Mouse (Mus musculus) olfactory bulb, adult 2 months (tissue): ENCODE measurements around the gene Lypd6b.

Experiments used
- CTCF ChIP-seq: fragments of 200-500 bp; IDR thresholded peaks from 2 replicates; pipeline ENCODE4 v1.5.1; 2012; ENCODE audit warnings: low read depth, mild to moderate bottlenecking, low read length, moderate library complexity; ENCODE audit not compliant: insufficient read depth
- POLR2A ChIP-seq: fragments of 200-500 bp; IDR thresholded peaks from 2 replicates; pipeline ENCODE4 v1.6.1; 2012; ENCODE audit warnings: mild to moderate bottlenecking, low read depth, low read length, moderate library complexity; ENCODE audit not compliant: insufficient read depth

DNA sequence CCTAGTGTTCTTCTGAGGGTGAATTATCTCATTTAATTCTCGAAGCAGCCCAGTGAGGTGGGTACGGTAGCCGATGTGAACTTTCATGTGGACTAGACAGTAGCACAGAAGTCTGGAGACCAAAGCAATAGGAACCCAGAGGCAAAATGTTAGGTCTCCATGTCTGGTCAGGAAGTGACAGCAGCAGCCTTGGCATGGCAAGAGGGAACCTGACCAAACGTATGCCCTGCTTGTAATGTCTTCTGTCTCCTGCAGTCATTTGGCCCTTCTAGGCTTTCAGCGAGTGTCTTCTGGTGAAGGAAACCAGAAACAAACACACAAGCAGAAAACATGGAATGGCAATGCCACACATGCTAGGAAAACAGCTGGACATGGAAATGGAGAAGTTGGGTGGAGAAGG lies 29.1 kb downstream of the Lypd6b start:
- TF ChIP-seq CTCF, result no peak
- no peak for TF ChIP-seq POLR2A
